In genomic region chr6:49318966-49319594, GRCm38 (mm10) we compare ENCODE assay signal across 1 mouse cellular context.
TF ChIP-seq lines count a peak whose summit lies in the region.

Ccdc126 (plus strand) TSS chr6:49319274.

TF ChIP-seq in CH12.LX, 34 proteins besides CTCF, POLR2A, EP300 and RAD21 (continued from another document):
- TF ChIP-seq GABPA (IDR thresholded peaks at IDR 0.05; ENCODE audit: insufficient replicate concordance, low read depth, low read length): peak; percentile 79; the same call in 1 of the 2 replicates
- peak; percentile 81 for TF ChIP-seq NELFE (IDR thresholded peaks at IDR 0.05; ENCODE audit: low read depth, low read length)
- TF ChIP-seq ELF1 (IDR thresholded peaks at IDR 0.05; ENCODE audit: low read depth, low read length): peak; percentile 88
- TF ChIP-seq SMC3 (IDR thresholded peaks at IDR 0.05; ENCODE audit: low read depth, low read length): peak; percentile 65
- peak; percentile 72 for TF ChIP-seq UBTF (IDR thresholded peaks at IDR 0.05; ENCODE audit: low read depth, low read length)
- TF ChIP-seq E2F4 (IDR thresholded peaks at IDR 0.05; ENCODE audit: insufficient replicate concordance, low read depth, low read length): peak; percentile 40; the same call in 1 of the 2 replicates
- TF ChIP-seq SIN3A (IDR thresholded peaks at IDR 0.05; ENCODE audit: low read length): peak; percentile 98
- peak; percentile 81 for TF ChIP-seq USF1 (IDR thresholded peaks at IDR 0.05; ENCODE audit: low read depth, low read length)
- TF ChIP-seq JUN (IDR thresholded peaks at IDR 0.05; ENCODE audit: insufficient read depth, low read depth, low read length): no peak
- TF ChIP-seq POLR2AphosphoS2 (IDR thresholded peaks at IDR 0.05; ENCODE audit: low read depth, low read length): no peak
- peak; percentile 88 for TF ChIP-seq MEF2A (IDR thresholded peaks at IDR 0.05; ENCODE audit: borderline replicate concordance, low read depth, low read length)
- TF ChIP-seq CHD2 (IDR thresholded peaks at IDR 0.05; ENCODE audit: low read length): peak; percentile 96
